Mouse (Mus musculus) MEL (cell line): ENCODE data around the gene Galt.
"Not testable (repeated sequence)": the region's sequence is repeated elsewhere in the genome, so short reads cannot be mapped to it uniquely, and the experiment has no call there.

Experiments used
- CTCF ChIP-seq, 3 experiments: IDR thresholded peaks in 2 of 3; conservative IDR thresholded peaks in 1 of 3; 2 replicates each; pipeline ENCODE4 v1.5.1; 2011 to 2012; ENCODE audit warnings: low read length in 3 of 3, low read depth in 2 of 3, mild to moderate bottlenecking in 2 of 3, improper control_type of control experiment in 1 of 3, inconsistent platforms in 1 of 3, mixed read lengths in 1 of 3, moderate library complexity in 1 of 3; ENCODE audit not compliant: control insufficient read depth in 1 of 3, insufficient read depth in 1 of 3, poor library complexity in 1 of 3, severe bottlenecking in 1 of 3
- POLR2A ChIP-seq, 2 experiments: IDR thresholded peaks; 2 replicates each; pipeline ENCODE4 v1.6.1; 2011 to 2012; ENCODE audit warnings: low read length in 2 of 2, mild to moderate bottlenecking in 2 of 2, control low read depth in 1 of 2, improper control_type of control experiment in 1 of 2, low read depth in 1 of 2, moderate library complexity in 1 of 2; ENCODE audit not compliant: control insufficient read depth in 1 of 2, insufficient read depth in 1 of 2, poor library complexity in 1 of 2

DNA sequence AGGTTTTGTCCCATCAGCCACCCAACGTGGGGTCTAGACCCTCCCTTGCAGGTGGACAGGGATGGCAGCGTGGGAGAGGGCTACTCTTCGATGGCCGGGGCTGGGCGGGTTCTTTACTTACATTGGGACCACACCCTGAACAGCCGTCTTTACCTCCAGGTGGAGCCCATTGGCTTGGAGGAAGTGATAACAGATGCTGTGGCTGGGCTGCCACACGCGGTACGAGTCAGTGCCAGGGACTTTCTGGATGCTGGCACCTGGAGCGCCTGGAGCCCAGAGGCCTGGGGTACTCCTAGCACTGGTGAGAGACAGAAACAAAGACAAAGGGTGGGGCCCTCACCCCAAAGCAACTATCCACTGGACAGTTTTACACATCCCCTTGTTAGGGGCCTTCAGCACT is 12.3 kb downstream of the Galt start:
- not testable (repeated sequence) for TF ChIP-seq CTCF (IDR thresholded peaks at IDR 0.05 in 2 of 3, conservative IDR thresholded peaks at IDR 0.05 in 1 of 3; ENCODE audit: control insufficient read depth in 1 of 3, insufficient read depth in 1 of 3, low read depth in 2 of 3, low read length in 3 of 3, poor library complexity in 1 of 3, severe bottlenecking in 1 of 3); POLR2A (IDR thresholded peaks at IDR 0.05; ENCODE audit: control insufficient read depth in 1 of 2, insufficient read depth in 1 of 2, low read depth in 1 of 2, low read length in 2 of 2, poor library complexity in 1 of 2)
